Mouse (Mus musculus): ENCODE results near the gene H2-M10.2. TPM values are rescaled to one million over a fixed set of nuclear protein-coding genes. Genes with fewer than 3 reads are reported as not detected.
A peak's percentile ranks its signal among the peaks of the same experiment; 100 is the strongest.
"Not testable (repeated sequence)": the region's sequence is repeated elsewhere in the genome, so short reads cannot be mapped to it uniquely, and the experiment has no call there.

Gene H2-M10.2
- polyA plus RNA-seq, 1 experiment from 2014 or later = not detected

GRCm38 (mm10) chr17:36237321-36237921 is 48.9 kb downstream of the H2-M10.2 start:
- no peaks in the 10 kb centered on the region for H3K9me3 ChIP-seq (replicated peaks; ENCODE audit: low read length)
- no peak for ATAC-seq (replicated peaks; ENCODE audit: low FRiP score, low read depth)
- H3K9ac ChIP-seq (ENCODE audit: low read depth, low read length) = peak overlapping the region; percentile 40; the same call in 1 of the 2 replicates
- H3K4me3 ChIP-seq (replicated peaks; ENCODE audit: low read depth, low read length) = peak overlapping the region; percentile 28
- H3K27ac ChIP-seq = no peak overlapping the region
- H3K4me1 ChIP-seq (replicated peaks; ENCODE audit: insufficient read depth, low read length) = 0 out of 2 replicates have a peak, but pooled peaks cover 3% of the 10 kb centered on the region
- H3K27me3 ChIP-seq (ENCODE audit: insufficient read depth, low read length) = peaks cover 12% of the 10 kb centered on the region
- no peak for TF ChIP-seq CTCF (IDR thresholded peaks at IDR 0.05; ENCODE audit: low read depth)
- DNase-seq (ENCODE audit: low spot score) = no peak
- H3K4me2 ChIP-seq (ENCODE audit: low read length) = peak overlapping the region; percentile 58
- WGBS = 3% methylated on average over 27 of the region's 27 CpGs
- H3K36me3 ChIP-seq (ENCODE audit: insufficient read depth, low read length) = no peaks in the 10 kb centered on the region

GRCm38 (mm10) chr17:36235300-36235699 is 51.0 kb downstream of the H2-M10.2 start:
- not testable (repeated sequence) for H3K36me3 ChIP-seq (ENCODE audit: insufficient read depth, low read length); H3K27ac ChIP-seq; H3K9me3 ChIP-seq (replicated peaks; ENCODE audit: low read length); H3K4me2 ChIP-seq (ENCODE audit: low read length); ATAC-seq (replicated peaks; ENCODE audit: low FRiP score, low read depth); H3K4me3 ChIP-seq (replicated peaks; ENCODE audit: low read depth, low read length); DNase-seq (ENCODE audit: low spot score); H3K4me1 ChIP-seq (replicated peaks; ENCODE audit: insufficient read depth, low read length); H3K9ac ChIP-seq (ENCODE audit: low read depth, low read length)
- peaks cover 15% of the 10 kb centered on the region for H3K27me3 ChIP-seq (ENCODE audit: insufficient read depth, low read length)
- 15% methylated on average over 8 of the region's 9 CpGs for WGBS

Other genes with a start within 250 kb of the H2-M10.2 start
- gene H2-T22, start 243.7 kb downstream of the H2-M10.2 start, polyA plus RNA-seq (2015; fragmentation: Nextera tagmentation; extraction: Ambion mirVana) = 16.4 and 18.6 TPM in 2 replicates
- gene Gm6034, start 243.5 kb downstream of the H2-M10.2 start, polyA plus RNA-seq (2015; fragmentation: Nextera tagmentation; extraction: Ambion mirVana) = not detected in 2 replicates
- 0.13 and 0.22 TPM in 2 replicates for gene Gm11127, start 228.1 kb downstream of the H2-M10.2 start, polyA plus RNA-seq (2015; fragmentation: Nextera tagmentation; extraction: Ambion mirVana)
- not detected in 2 replicates for gene Gm19684, start 164.8 kb downstream of the H2-M10.2 start, polyA plus RNA-seq (2015; fragmentation: Nextera tagmentation; extraction: Ambion mirVana)
- gene Gm7030, start 157.1 kb downstream of the H2-M10.2 start, polyA plus RNA-seq (2015; fragmentation: Nextera tagmentation; extraction: Ambion mirVana) = not detected in 2 replicates
- gene Gm8909, start 118.0 kb downstream of the H2-M10.2 start, polyA plus RNA-seq (2015; fragmentation: Nextera tagmentation; extraction: Ambion mirVana) = not detected in 2 replicates
- gene H2-T3, start 96.2 kb downstream of the H2-M10.2 start, polyA plus RNA-seq (2015; fragmentation: Nextera tagmentation; extraction: Ambion mirVana) = not detected in 2 replicates
- gene Rpp21, start 28.4 kb downstream of the H2-M10.2 start, polyA plus RNA-seq (2015; fragmentation: Nextera tagmentation; extraction: Ambion mirVana) = 119 and 137 TPM in 2 replicates
- 9.6 and 10.2 TPM in 2 replicates for gene Trim39, start 14.2 kb downstream of the H2-M10.2 start, polyA plus RNA-seq (2015; fragmentation: Nextera tagmentation; extraction: Ambion mirVana)
- gene H2-M10.1, start 39.7 kb upstream of the H2-M10.2 start, polyA plus RNA-seq (2015; fragmentation: Nextera tagmentation; extraction: Ambion mirVana) = not detected in 2 replicates
- gene H2-M10.3, start 81.9 kb upstream of the H2-M10.2 start, polyA plus RNA-seq (2015; fragmentation: Nextera tagmentation; extraction: Ambion mirVana) = not detected in 2 replicates
- not detected in 2 replicates for gene H2-M10.4, start 175.8 kb upstream of the H2-M10.2 start, polyA plus RNA-seq (2015; fragmentation: Nextera tagmentation; extraction: Ambion mirVana)

All from kidney, postnatal 0 days (tissue).